Mouse (Mus musculus) bone marrow macrophage, adult 2 months (primary cell): Measurements from ENCODE around the gene Nmnat2.

Experiments
- CTCF ChIP-seq: IDR thresholded peaks from 2 replicates; pipeline ENCODE4 v1.5.1; 2012; ENCODE audit warnings: low read depth, mild to moderate bottlenecking, low read length, moderate library complexity
- POLR2A ChIP-seq: IDR thresholded peaks from 2 replicates; pipeline ENCODE4 v1.6.1; 2012; ENCODE audit warnings: mild to moderate bottlenecking, low read depth, low read length, borderline replicate concordance

GRCm38 (mm10) chr1:153049451-153049850 is 94.7 kb downstream of the Nmnat2 start:
- TF ChIP-seq CTCF: no peak
- TF ChIP-seq POLR2A: no peak
